Mouse (Mus musculus) heart, embryonic 15.5 days (tissue): ENCODE data around the gene Saal1. TPM values are rescaled to one million over a fixed set of nuclear protein-coding genes. Genes with fewer than 3 reads are reported as not detected.
"Not testable (repeated sequence)": the region's sequence is repeated elsewhere in the genome, so short reads cannot be mapped to it uniquely, and the experiment has no call there.

ENCODE experiments used
- ATAC-seq: fragments of 200-750 bp; cut with Nextera tagmentation; replicated peaks from 2 replicates; pipeline ENCODE4 v1.8.0; 2017; ENCODE audit warnings: low read depth, moderate TSS enrichment; ENCODE audit not compliant: insufficient number of reproducible peaks, insufficient read depth, low FRiP score
- H3K27ac ChIP-seq: fragments of 300-500 bp; sonication (generic); 2 replicates; pipeline ENCODE4 v1.5.1; 2015; ENCODE audit warnings: mild to moderate bottlenecking, inconsistent platforms
- H3K27me3 ChIP-seq: fragments of 300-500 bp; sonication (generic); 2 replicates; pipeline ENCODE4 v1.6.1; 2015; ENCODE audit warnings: inconsistent platforms
- H3K36me3 ChIP-seq: fragments of 300-500 bp; sonication (generic); 2 replicates; pipeline ENCODE4 v1.6.1; 2015; ENCODE audit warnings: mild to moderate bottlenecking, inconsistent platforms
- H3K4me1 ChIP-seq: fragments of 300-500 bp; sonication (generic); replicated peaks from 2 replicates; pipeline ENCODE4 v1.6.1; 2015; ENCODE audit warnings: inconsistent platforms
- H3K4me2 ChIP-seq: fragments of 300-500 bp; sonication (generic); 2 replicates; pipeline ENCODE4 v1.6.1; 2015; ENCODE audit warnings: inconsistent platforms, mild to moderate bottlenecking, moderate library complexity
- H3K4me3 ChIP-seq: fragments of 300-500 bp; sonication (generic); 2 replicates; pipeline ENCODE4 v1.5.1; 2015; ENCODE audit warnings: mild to moderate bottlenecking, inconsistent platforms
- H3K9ac ChIP-seq: fragments of 300-500 bp; sonication (generic); 2 replicates; pipeline ENCODE4 v1.6.1; 2015; ENCODE audit warnings: mild to moderate bottlenecking, inconsistent platforms
- H3K9me3 ChIP-seq: fragments of 300-500 bp; sonication (generic); replicated peaks from 2 replicates; pipeline ENCODE4 v1.6.1; 2016; ENCODE audit warnings: inconsistent platforms
- WGBS: fragments of 180-500 bp; shearing (Covaris S2); methylation state at CpG from one replicate; pipeline ENCODE4 v1.1.7; 2015; ENCODE audit warnings: mixed read lengths; 5-methylcytosine and 5-hydroxymethylcytosine counted together
- polyA plus RNA-seq: library from polyadenylated mRNA; unstranded; fragments of >200 nt; fragmentation: Nextera tagmentation; extraction: Ambion mirVana; gene quantifications from 2 replicates; pipeline ENCODE4 v1.2.1, GENCODE M21; 2015

Saal1 gene
- polyA plus RNA-seq, 1 experiment from 2014 or later, result 12.6 TPM

GRCm38 (mm10) chr7:46650231-46650630 lies 60.2 kb downstream of the Saal1 start:
- H3K36me3 ChIP-seq, H3K27me3 ChIP-seq, H3K9ac ChIP-seq, H3K9me3 ChIP-seq, H3K4me1 ChIP-seq, H3K4me3 ChIP-seq, H3K27ac ChIP-seq, H3K4me2 ChIP-seq, ATAC-seq: not testable (repeated sequence)
- WGBS, result 33% methylated on average over 5 of the region's 5 CpGs

- Histone ChIP-seq H3K4me2 (no peak overlapping the region), H3K4me3 (no peak overlapping the region), H3K9ac (no peak overlapping the region), H3K27ac (no peak overlapping the region), H3K4me1 (no peaks in the 10 kb centered on the region), H3K9me3 (no peaks in the 10 kb centered on the region), H3K27me3 (peaks cover 10% of the 10 kb centered on the region), H3K36me3 (no peaks in the 10 kb centered on the region)
- 64% methylated on average over 4 of the region's 4 CpGs for whole genome bisulfite sequencing
- no peak for ATAC-seq
Observed at GRCm38 (mm10) chr7:46648431-46649140, 61.9 kb downstream of the Saal1 start.

- Histone ChIP-seq H3K9me3 (no peaks in the 10 kb centered on the region), H3K27me3 (peaks cover 15% of the 10 kb centered on the region)
- WGBS, result 81% methylated on average over 1 of the region's 1 CpGs
Observed at GRCm38 (mm10) chr7:46643172-46643571, 67.3 kb downstream of the Saal1 start.

GRCm38 (mm10) chr7:46640062-46640461 lies 70.4 kb downstream of the Saal1 start:
- H3K27me3 ChIP-seq, result peaks cover 5% of the 10 kb centered on the region; the same call in 1 of the 2 replicates
- peak overlapping the region; percentile 75 for H3K4me3 ChIP-seq
- H3K36me3 ChIP-seq, result no peaks in the 10 kb centered on the region
- 19% methylated on average over 17 of the region's 17 CpGs for WGBS
- peak overlapping the region; percentile 79 for H3K9ac ChIP-seq
- H3K4me2 ChIP-seq, result peak overlapping the region; percentile 95
- no peak for ATAC-seq
- peaks cover 14% of the 10 kb centered on the region for H3K4me1 ChIP-seq
- H3K27ac ChIP-seq, result no peak overlapping the region
- no peaks in the 10 kb centered on the region for H3K9me3 ChIP-seq

More at GRCm38 (mm10) chr7:46643172-46643571, 67.3 kb downstream of the Saal1 start:
- H3K4me2 ChIP-seq, result no peak overlapping the region
- H3K4me3 ChIP-seq, result no peak overlapping the region
- H3K4me1 ChIP-seq, result peaks cover 14% of the 10 kb centered on the region
- no peak for ATAC-seq
- no peak overlapping the region for H3K9ac ChIP-seq
- no peaks in the 10 kb centered on the region for H3K36me3 ChIP-seq
- no peak overlapping the region for H3K27ac ChIP-seq

GRCm38 (mm10) chr7:46639692-46640031 lies 70.8 kb downstream of the Saal1 start, which contains the start of gene Sergef:
Gene Sergef, minus strand, starts transcription at chr7:46639807.
- H3K4me2 ChIP-seq, result peak within 1 kb of the TSS; percentile 95
- WGBS, result under 1% methylated on average over 30 of the region's 30 CpGs
- peaks cover 14% of the 10 kb centered on the region for H3K4me1 ChIP-seq
- peak within 1 kb of the TSS; percentile 75 for H3K4me3 ChIP-seq
- H3K27ac ChIP-seq, result peak within 1 kb of the TSS; percentile 54
- peak; percentile 91 for ATAC-seq
- H3K9me3 ChIP-seq, result no peaks in the 10 kb centered on the region
- H3K36me3 ChIP-seq, result no peaks in the 10 kb centered on the region
- 0 out of 2 replicates have a peak, but pooled peaks cover 5% of the 10 kb centered on the region for H3K27me3 ChIP-seq
- peak within 1 kb of the TSS; percentile 79 for H3K9ac ChIP-seq

GRCm38 (mm10) chr7:46638889-46639691 lies 71.4 kb downstream of the Saal1 start:
- WGBS, result 10% methylated on average over 32 of the region's 32 CpGs
- Histone ChIP-seq H3K36me3 (no peaks in the 10 kb centered on the region), H3K4me3 (peak overlapping the region; percentile 75), H3K27me3 (0 out of 2 replicates have a peak, but pooled peaks cover 5% of the 10 kb centered on the region), H3K4me1 (peaks cover 14% of the 10 kb centered on the region), H3K9me3 (no peaks in the 10 kb centered on the region), H3K9ac (peak overlapping the region; percentile 79), H3K4me2 (peak overlapping the region; percentile 95), H3K27ac (peak overlapping the region; percentile 54)
- 0 out of 2 replicates have a peak, but pooled peaks have one; percentile 8 for ATAC-seq

Other genes starting within 250 kb of the Saal1 start
- 9.3 and 10.3 TPM in 2 replicates for gene Sergef, start 70.9 kb downstream of the Saal1 start, polyA plus RNA-seq
- gene Tph1, start 38.1 kb downstream of the Saal1 start, polyA plus RNA-seq, result 0.23 and 0.76 TPM in 2 replicates
- 0.50 and 0.65 TPM in 2 replicates for gene Saa3, start 5.0 kb upstream of the Saal1 start, polyA plus RNA-seq
- gene Saa4, start 21.9 kb upstream of the Saal1 start, polyA plus RNA-seq, result 0.06 TPM in 1 of 2 replicates, not detected in the other
- not detected in 2 replicates for gene Saa1, start 32.3 kb upstream of the Saal1 start, polyA plus RNA-seq
- gene Saa2, start 41.1 kb upstream of the Saal1 start, polyA plus RNA-seq, result not detected in 2 replicates
- 9.5 and 13.6 TPM in 2 replicates for gene Hps5, start 85.4 kb upstream of the Saal1 start, polyA plus RNA-seq
- gene Gtf2h1, start 85.4 kb upstream of the Saal1 start, polyA plus RNA-seq, result 28.3 and 28.8 TPM in 2 replicates
- 2,657 and 2,686 TPM in 2 replicates for gene Ldha, start 130.8 kb upstream of the Saal1 start, polyA plus RNA-seq
- not detected in 2 replicates for gene Ldhc, start 150.5 kb upstream of the Saal1 start, polyA plus RNA-seq
- gene Tsg101, start 209.3 kb upstream of the Saal1 start, polyA plus RNA-seq, result 151 and 155 TPM in 2 replicates
- 7.8 and 8.9 TPM in 2 replicates for gene Uevld, start 247.8 kb upstream of the Saal1 start, polyA plus RNA-seq